Mouse (Mus musculus): ENCODE measurements around the gene Adamts8.

The Adamts8 gene

GRCm38 (mm10) chr9:30942512-30943313 is at the start of gene Adamts8:
Gene Adamts8, plus strand, starts transcription at chr9:30942562.
- in situ Hi-C loops (cut with MboI, MseI): loop anchor here (5.0 kb wide), 1 partner anchor 460 kb away; no protein-coding TSS in a partner anchor

GRCm38 (mm10) chr9:30895618-30896017 is 46.7 kb upstream of the Adamts8 start:
- in situ Hi-C loops (cut with MboI, MseI): loop anchor here in 1 of 2 experiments (10.0 kb wide), 1 partner anchor 1021 kb away; no protein-coding TSS in a partner anchor

DNA sequence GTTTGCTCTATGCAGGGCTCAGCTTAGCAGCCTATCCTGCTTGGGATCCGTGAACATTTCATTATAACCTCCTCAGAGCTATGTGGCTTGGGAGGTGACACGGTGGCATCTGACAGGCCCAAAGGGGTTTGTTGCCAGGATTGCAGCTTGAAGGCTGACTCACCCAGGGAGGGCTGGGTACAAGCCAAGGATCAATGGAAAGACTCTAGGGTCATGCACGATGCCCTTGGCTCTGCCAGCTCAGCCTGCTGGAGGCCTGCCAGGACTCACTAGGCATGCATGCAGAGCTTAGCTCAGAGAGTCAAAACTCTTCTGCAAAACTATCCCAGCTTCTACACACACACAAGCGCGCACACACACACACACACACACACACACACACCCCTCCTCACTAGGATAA is 45.6 kb upstream of the Adamts8 start:
- in situ Hi-C loops (cut with MboI, MseI): loop anchor here in 1 of 2 experiments (10.0 kb wide), 1 partner anchor 1022 kb away; no protein-coding TSS in a partner anchor

GRCm38 (mm10) chr9:30897169-30897568 is 45.2 kb upstream of the Adamts8 start:
- in situ Hi-C loops (cut with MboI, MseI): loop anchor here in 1 of 2 experiments (10.0 kb wide), 1 partner anchor 1022 kb away; no protein-coding TSS in a partner anchor

GRCm38 (mm10) chr9:30902152-30902551 is 40.2 kb upstream of the Adamts8 start:
- in situ Hi-C loops (cut with MboI, MseI): no loop called here

GRCm38 (mm10) chr9:30902641-30903040 is 39.7 kb upstream of the Adamts8 start:
- in situ Hi-C loops (cut with MboI, MseI): no loop called here

- in situ Hi-C loops (cut with MboI, MseI): no loop called here
These were observed 39.1 kb upstream of the Adamts8 start for GRCm38 (mm10) chr9:30903266-30903665.

DNA sequence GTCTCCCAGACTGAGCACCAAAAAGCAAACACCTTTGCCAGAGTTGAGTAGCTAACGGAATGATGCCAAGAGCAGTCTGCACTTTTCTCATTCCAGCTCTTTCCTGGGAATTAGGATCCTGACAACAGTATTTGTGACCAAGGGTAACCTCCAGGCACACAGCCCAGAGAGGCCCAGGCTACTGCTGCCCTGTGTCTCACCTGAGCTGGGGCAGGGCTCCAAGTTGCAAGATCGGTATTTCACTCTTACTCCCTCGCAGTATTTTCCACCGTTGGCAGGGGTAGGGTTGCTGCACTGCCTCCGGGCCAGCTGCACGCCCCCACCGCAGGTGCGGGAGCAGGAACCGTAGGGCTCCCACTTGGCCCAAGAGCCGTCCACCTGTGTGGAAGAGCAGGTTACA is 36.5 kb upstream of the Adamts8 start:
- in situ Hi-C loops (cut with MboI, MseI): no loop called here

GRCm38 (mm10) chr9:30906426-30906825 is 35.9 kb upstream of the Adamts8 start:
- in situ Hi-C loops (cut with MboI, MseI): no loop called here

GRCm38 (mm10) chr9:30907677-30908295 is 34.6 kb upstream of the Adamts8 start:
- in situ Hi-C loops (cut with MboI, MseI): no loop called here

- in situ Hi-C loops (cut with MboI, MseI): no loop called here
These were observed 34.1 kb upstream of the Adamts8 start for GRCm38 (mm10) chr9:30908296-30908690.

- in situ Hi-C loops (cut with MboI, MseI): no loop called here
These were observed 33.4 kb upstream of the Adamts8 start for GRCm38 (mm10) chr9:30908973-30909372.

DNA sequence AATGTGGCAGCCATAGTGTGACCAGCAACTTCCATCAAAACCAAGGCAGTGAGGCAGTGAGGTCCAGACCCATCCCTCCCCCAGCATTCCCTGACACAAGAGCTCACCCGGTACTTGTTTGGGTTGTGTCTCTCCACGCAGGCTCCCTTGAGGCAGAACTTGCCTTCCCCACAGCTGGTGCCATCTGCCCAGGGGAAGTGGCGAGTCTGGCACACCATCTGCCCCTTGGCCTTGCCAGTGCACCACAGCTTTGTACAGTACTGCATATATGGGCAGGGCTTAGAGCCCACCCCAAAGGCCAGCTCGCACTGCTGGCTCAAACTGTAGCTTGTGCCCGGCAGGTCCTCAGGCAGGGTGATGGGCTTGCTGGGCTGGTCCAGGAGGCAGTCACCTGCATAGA is 31.9 kb upstream of the Adamts8 start:
- in situ Hi-C loops (cut with MboI, MseI): no loop called here

- in situ Hi-C loops (cut with MboI, MseI): no loop called here
These were observed 30.2 kb upstream of the Adamts8 start for GRCm38 (mm10) chr9:30912161-30912560.

DNA sequence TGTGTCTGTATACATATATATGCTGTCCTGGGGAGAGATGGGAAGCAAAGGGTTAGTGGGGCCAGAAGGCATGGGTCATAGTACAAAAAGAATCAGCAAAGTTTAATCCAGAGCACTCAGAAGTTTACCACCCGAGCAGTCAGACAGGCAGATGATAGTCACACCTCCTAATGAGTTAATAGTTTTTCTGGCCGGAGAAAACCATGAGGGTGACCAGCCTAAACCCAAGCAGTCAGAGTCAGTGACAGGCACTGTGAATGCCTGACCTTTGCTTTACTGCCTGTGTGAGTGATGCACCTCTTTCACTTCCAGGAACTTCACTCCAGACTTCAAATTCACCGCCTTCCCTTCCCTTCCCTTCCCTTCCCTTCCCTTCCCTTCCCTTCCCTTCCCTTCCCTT is 28.9 kb upstream of the Adamts8 start:
- in situ Hi-C loops (cut with MboI, MseI): no loop called here

- in situ Hi-C loops (cut with MboI, MseI): no loop called here
These were observed 28.1 kb upstream of the Adamts8 start for GRCm38 (mm10) chr9:30914241-30914640.

- in situ Hi-C loops (cut with MboI, MseI): no loop called here
These were observed 25.9 kb upstream of the Adamts8 start for GRCm38 (mm10) chr9:30916266-30916968.

- in situ Hi-C loops (cut with MboI, MseI): no loop called here
These were observed 23.7 kb upstream of the Adamts8 start for GRCm38 (mm10) chr9:30918466-30919356.

DNA sequence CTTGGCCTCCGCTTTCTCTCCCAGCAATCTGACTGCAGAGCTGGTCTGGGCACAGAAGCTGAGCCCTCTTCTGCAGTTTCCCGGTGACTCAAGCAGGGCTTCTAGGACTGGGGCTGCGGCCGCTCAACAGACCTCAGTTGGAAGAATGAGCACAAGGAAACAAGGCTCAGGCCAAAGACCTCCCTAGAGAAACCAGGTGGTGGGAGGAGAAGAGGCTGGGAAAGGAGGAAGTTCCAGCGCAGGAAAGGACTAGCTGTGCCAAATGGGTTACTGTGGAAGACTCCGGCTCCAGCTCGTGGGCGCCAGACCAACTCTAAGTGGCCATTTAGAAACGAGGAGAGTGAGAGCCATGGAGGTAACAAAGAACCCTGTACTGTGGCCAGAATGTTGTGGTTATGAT is 22.7 kb upstream of the Adamts8 start:
- in situ Hi-C loops (cut with MboI, MseI): loop anchor here in 1 of 2 experiments (10.0 kb wide), 1 partner anchor 425 kb away; no protein-coding TSS in a partner anchor

GRCm38 (mm10) chr9:30920736-30921135 is 21.6 kb upstream of the Adamts8 start:
- in situ Hi-C loops (cut with MboI, MseI): loop anchor here in 1 of 2 experiments (10.0 kb wide), 1 partner anchor 426 kb away; no protein-coding TSS in a partner anchor
